Mouse (Mus musculus) layer of hippocampus, adult 2 months (tissue): ENCODE results near the gene Krt77. TPM values are rescaled to one million over a fixed set of nuclear protein-coding genes. Genes with fewer than 3 reads are reported as not detected.
A peak's percentile ranks its signal among the peaks of the same experiment; 100 is the strongest.

Source experiments
- DNase-seq, 2 experiments: peaks; one replicate each; pipeline ENCODE4 v3.0.0; 2022; ENCODE audit warnings: low spot score in 2 of 2
- H3K27ac ChIP-seq: fragments of 200-600 bp; 2 replicates; pipeline ENCODE4 v1.8.1; 2022
- H3K4me3 ChIP-seq: fragments of 200-600 bp; 2 replicates; pipeline ENCODE4 v1.8.1; 2022; ENCODE audit warnings: mild to moderate bottlenecking
- CTCF ChIP-seq: fragments of 200-600 bp; conservative IDR thresholded peaks from 2 replicates; pipeline ENCODE4 v1.8.1; 2022; ENCODE audit warnings: antibody characterized with exemption, mild to moderate bottlenecking, moderate library complexity
- long read RNA-seq, 2 experiments: library from polyadenylated mRNA; stranded (forward); transcript quantifications; one replicate each; pipeline ENCODE4 v2.0.0; 2021; ENCODE audit warnings: borderline mapping rate in 2 of 2
- total RNA-seq, 2 experiments: library from RNA; stranded (reverse); gene quantifications; 2 replicates each; pipeline ENCODE4 v1.2.3; 2021

Krt77 gene
- total RNA-seq, result 10 to 100 TPM; 13.3 to 16.2 TPM
- long read RNA-seq, experiment 1, partial matches to known transcripts, result 1 of 10 reads
- long read RNA-seq, experiment 1, other reads (novel, unspliced or antisense), result 7 of 10 reads
- long read RNA-seq, experiment 2, partial matches to known transcripts, result 1 of 14 reads
- long read RNA-seq, experiment 2, other reads (novel, unspliced or antisense), result 9 of 14 reads

DNA sequence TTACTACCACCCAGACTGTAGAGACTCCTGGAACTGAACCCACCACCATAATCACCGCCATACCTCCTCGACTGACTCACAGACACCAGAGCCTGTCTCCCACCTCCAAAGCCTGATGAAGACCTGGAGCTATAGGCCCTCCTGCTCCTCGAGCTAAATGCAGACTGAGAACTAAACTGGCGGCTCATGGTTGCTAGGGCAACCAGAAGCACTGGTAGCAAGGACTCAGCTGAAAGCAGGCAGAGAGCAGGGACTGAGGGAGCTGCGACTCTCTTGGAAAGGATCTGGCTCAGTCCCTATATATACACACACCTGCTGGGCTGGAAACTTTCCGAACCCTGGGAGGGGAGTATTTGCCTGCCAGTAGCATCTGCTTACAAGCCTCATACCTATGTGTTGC is at the start of gene Krt77:
Gene Krt77 (minus strand): TSS at position 275 of the 400 bp plus-strand sequence.
- Histone ChIP-seq H3K27ac (peak within 1 kb of the TSS; percentile 83), H3K4me3 (peak within 1 kb of the TSS; percentile 38)
- TF ChIP-seq CTCF, result no peak
- DNase-seq, result peak; percentile 49 to 84

DNA sequence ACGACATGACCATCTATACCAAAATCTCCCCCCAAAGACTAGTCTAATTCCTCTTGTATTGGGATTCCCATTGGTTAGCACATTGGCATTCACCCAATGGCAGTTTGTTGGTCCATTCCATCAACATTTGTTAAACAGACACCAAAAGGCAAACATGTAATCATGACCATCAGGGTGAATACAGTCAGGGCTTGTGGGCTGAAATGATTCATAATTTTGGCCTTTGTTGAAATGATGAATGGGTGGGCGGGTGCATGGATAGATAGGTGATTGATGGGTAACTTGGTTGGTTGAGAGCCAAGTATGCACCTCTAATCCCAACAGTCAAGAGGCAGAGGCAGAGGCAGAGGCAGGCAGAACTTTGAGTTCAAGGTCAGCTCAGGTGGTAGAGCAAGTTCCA is 46.6 kb upstream of the Krt77 start:
- no peak for DNase-seq
- no peak overlapping the region for H3K4me3 ChIP-seq
- no peak for TF ChIP-seq CTCF
- no peak overlapping the region for H3K27ac ChIP-seq

- DNase-seq, result no peak
- TF ChIP-seq CTCF, result no peak
Measured at GRCm38 (mm10) chr15:101904849-101905248, 35.3 kb upstream of the Krt77 start.

GRCm38 (mm10) chr15:101902171-101903149 is 33.0 kb upstream of the Krt77 start:
- Histone ChIP-seq H3K4me3 (no peak overlapping the region), H3K27ac (no peak overlapping the region)
- no peak for DNase-seq
- peak; percentile 49 for TF ChIP-seq CTCF

More at GRCm38 (mm10) chr15:101904849-101905248, 35.3 kb upstream of the Krt77 start:
- Histone ChIP-seq H3K27ac (no peak overlapping the region), H3K4me3 (no peak overlapping the region)

DNA sequence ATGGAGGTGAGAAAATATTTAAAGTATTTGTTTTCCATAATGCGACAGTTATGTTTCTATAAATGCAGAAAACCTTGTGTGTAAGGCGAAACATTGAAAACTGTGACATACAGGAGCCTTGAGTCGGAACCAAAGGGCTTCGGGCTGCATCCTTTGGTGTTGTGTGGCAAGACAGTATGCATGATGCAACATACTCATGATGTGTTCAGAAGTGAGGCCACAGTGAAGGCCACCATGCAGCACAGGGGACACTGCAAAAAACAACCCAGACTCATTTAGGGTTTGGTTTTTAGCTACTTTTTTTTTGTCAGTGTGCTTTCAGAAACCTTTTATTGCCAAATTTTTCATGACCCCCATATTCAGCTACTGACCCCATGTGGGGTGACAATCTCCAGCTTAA is 25.7 kb upstream of the Krt77 start:
- H3K4me3 ChIP-seq, result no peak overlapping the region
- no peak overlapping the region for H3K27ac ChIP-seq
- DNase-seq, result no peak
- no peak for TF ChIP-seq CTCF

- no peak within 1 kb of the TSS for H3K4me3 ChIP-seq
- H3K27ac ChIP-seq, result no peak within 1 kb of the TSS
- no peak for TF ChIP-seq CTCF
- DNase-seq, result no peak
Measured at GRCm38 (mm10) chr15:101892820-101893219, 23.3 kb upstream of the Krt77 start, which contains the start of gene Krt76. TSS of gene Krt76 (minus strand) at chr15:101892920.

DNA sequence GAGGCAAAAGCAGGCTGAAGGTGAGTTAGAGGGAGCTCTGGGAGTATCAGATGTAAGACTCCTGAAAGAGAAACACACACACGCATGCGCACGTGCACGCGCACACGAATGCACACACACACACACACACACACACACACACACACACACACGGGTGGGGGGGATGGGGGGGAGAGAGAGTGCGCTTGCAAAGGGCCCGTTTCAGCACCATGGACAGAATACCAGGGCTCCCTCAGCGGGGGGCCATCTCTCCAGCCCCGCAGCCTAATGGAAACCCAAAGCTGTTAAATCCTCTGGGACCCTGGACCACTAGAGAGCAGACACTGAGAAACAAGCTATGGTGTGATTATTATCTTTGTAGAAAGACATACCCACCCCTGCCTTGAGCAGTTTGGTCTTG is 10.3 kb upstream of the Krt77 start:
- Histone ChIP-seq H3K4me3 (no peak overlapping the region), H3K27ac (no peak overlapping the region)
- no peak for DNase-seq
- TF ChIP-seq CTCF, result no peak

GRCm38 (mm10) chr15:101878041-101878440 is 8.5 kb upstream of the Krt77 start:
- no peak for TF ChIP-seq CTCF
- Histone ChIP-seq H3K4me3 (no peak overlapping the region), H3K27ac (no peak overlapping the region)
- no peak for DNase-seq

GRCm38 (mm10) chr15:101874383-101874782 is 4.9 kb upstream of the Krt77 start:
- H3K27ac ChIP-seq, result no peak overlapping the region

GRCm38 (mm10) chr15:101873231-101873630 is 3.7 kb upstream of the Krt77 start:
- H3K4me3 ChIP-seq, result no peak overlapping the region
- no peak overlapping the region for H3K27ac ChIP-seq
- no peak for TF ChIP-seq CTCF
- DNase-seq, result no peak

More at GRCm38 (mm10) chr15:101874383-101874782, 4.9 kb upstream of the Krt77 start:
- DNase-seq, result no peak
- no peak overlapping the region for H3K4me3 ChIP-seq
- TF ChIP-seq CTCF, result no peak

DNA sequence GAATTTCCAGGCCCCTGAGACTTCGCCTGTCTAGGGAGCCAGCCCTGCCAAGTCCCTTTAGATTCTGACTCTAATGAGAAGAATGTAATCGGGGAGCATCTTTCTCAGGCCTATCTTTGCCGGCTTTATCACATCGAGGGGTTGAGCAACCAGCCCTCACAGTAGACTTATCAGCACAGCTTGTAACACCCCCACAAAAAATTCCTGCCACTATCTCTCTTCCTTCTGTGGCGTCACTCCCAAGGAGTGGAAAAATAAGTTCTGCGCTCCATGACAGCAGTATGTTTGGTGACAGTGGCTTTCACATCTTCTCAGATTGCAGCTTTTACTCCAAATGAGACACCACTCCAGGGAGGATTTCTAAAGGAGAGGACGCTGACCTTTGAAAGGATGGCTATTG is 2.8 kb downstream of the Krt77 start:
- Histone ChIP-seq H3K27ac (peak overlapping the region; percentile 75; the same call in 1 of the 2 replicates), H3K4me3 (0 out of 2 replicates have a peak overlapping the region, but pooled peaks have one; percentile 9)
- peak; percentile 38 to 73 for DNase-seq
- no peak for TF ChIP-seq CTCF

DNA sequence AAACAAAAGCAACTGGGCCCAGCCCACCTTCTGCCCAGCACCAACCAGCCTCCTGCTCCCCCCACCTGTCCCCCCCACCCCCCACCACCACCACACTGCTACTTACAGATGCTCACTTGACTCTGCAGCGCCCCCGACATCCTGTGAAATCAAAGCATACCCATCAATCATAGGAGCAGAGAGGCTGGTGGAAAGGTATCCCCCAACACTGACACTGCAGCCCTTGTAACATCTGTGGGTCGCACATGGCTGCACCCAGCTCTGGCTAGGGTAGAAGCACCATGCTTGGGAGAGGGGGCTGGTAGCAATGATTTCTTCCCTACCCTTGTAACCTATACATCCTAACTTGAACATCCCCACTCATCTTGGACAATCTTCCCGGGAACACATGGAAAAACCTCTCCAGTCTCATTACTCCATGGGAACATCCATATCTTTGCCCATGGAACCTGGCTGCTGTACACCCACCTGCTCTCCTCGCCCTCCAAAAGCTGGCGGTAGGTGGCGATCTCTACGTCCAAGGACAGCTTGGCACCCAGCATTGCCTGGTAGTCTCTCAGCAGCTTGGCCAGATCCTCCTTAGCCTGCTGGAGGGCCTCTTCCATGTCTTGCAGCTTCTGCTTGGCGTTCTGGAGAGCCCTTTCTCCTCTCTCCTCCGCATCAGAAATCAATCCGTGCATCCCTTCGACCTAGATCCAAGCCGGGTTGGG is 8.9 kb downstream of the Krt77 start:
- peak overlapping the region; percentile 73; the same call in 1 of the 2 replicates for H3K27ac ChIP-seq
- no peak overlapping the region for H3K4me3 ChIP-seq
- DNase-seq, result no peak
- peak; percentile 43 for TF ChIP-seq CTCF
